Mouse (Mus musculus): ENCODE results near the gene Id4.
A peak's percentile ranks its signal among the peaks of the same experiment; 100 is the strongest.

Id4 gene

GRCm38 (mm10) chr13:48260690-48261278 lies at the start of gene Id4:
Gene Id4 (plus strand): TSS chr13:48261228.
- DNase-seq (ENCODE audit: low spot score in 2 of 2) = peak; percentile 97

DNA sequence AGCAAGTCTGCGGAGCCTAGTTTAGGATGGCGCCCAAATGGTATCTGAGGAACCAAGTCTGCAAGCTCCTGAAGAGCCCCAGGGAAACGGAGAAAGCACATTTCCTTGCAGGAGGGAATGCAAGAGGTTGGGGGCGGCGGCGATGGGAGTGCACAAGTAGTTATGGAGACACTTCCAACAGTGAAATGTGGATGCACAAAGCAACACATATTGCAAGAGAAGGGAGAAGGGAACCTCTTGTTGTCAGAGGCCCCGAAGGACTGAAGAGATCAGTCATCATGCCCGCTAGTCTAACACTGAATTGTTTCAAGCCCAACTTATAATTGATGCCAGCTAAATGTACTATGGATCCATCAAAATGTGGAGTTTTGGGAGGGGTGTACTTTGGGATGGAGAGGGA lies 33.9 kb upstream of the Id4 start:
- DNase-seq (ENCODE audit: low spot score in 2 of 2) = peak; percentile 48 to 55

- DNase-seq (ENCODE audit: low spot score in 2 of 2) = peak; percentile 97
These were observed 33.3 kb upstream of the Id4 start for GRCm38 (mm10) chr13:48227712-48228111.

DNA sequence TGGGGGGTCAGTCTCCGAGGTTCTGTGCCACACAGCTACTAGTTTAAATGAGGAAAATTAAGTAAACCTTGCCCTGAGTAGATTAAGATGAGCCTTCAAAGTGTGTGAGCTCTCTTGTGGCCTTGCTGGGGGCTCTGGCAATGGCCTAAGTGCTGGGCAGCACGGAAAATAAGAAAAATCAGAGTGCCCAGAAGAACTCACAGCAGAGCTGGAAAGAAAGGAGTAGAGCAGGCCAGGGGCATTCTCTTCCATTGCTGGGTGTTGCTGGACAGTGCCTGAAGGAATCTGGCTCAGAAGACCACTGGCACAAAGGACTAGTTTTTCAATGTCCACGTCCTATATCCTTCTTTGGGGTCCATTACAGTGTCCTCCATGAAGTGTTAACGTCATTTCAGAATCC lies 32.9 kb upstream of the Id4 start:
- no peak for DNase-seq (ENCODE audit: low spot score in 2 of 2)

GRCm38 (mm10) chr13:48230996-48231395 lies 30.0 kb upstream of the Id4 start:
- no peak for DNase-seq (ENCODE audit: low spot score in 2 of 2)

GRCm38 (mm10) chr13:48236436-48236835 lies 24.6 kb upstream of the Id4 start:
- no peak for DNase-seq (ENCODE audit: low spot score in 2 of 2)

DNA sequence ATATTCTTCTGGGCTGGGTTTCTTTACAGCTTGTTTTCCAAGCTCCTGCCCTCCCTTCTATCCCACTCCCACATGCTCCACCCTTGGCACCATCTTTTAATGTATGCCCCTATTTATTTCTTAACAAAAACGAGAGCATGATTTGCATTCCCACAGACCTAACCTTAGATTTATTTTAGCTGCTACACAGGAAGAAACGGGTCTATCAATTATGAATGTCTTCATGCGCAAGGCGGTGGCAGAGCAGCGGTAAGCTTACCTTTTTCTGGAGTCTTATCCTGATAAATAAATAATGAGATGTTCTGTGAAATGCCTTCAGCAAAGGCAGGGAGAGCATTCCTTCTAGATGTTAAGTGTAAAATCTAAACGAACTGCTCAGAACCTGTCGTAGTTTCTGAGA lies 24.2 kb upstream of the Id4 start:
- DNase-seq (ENCODE audit: low spot score in 2 of 2) = no peak

- DNase-seq (ENCODE audit: low spot score in 2 of 2) = no peak
These were observed 23.5 kb upstream of the Id4 start for GRCm38 (mm10) chr13:48237516-48237915.

GRCm38 (mm10) chr13:48245235-48246012 lies 15.6 kb upstream of the Id4 start:
- DNase-seq (ENCODE audit: low spot score in 2 of 2) = no peak

DNA sequence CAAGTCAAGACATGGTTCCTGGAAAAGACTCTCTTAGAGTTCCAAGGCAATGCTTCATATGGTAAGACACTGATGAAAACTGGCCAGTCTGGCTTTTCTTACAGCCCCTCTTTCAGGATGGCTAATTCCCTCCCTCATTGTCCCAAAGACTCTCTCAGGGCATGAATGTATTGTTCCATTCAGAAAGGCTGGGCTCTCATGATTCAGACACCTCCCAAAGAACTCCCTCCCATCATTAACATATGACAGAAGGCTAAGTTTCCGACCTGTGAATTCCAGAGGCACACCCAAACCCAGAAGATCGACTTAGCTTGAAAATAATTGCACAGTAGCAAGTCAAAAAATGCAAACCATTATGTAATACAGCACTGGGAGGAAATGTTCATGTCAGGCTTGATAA lies 8.5 kb upstream of the Id4 start:
- DNase-seq (ENCODE audit: low spot score in 2 of 2) = no peak

DNA sequence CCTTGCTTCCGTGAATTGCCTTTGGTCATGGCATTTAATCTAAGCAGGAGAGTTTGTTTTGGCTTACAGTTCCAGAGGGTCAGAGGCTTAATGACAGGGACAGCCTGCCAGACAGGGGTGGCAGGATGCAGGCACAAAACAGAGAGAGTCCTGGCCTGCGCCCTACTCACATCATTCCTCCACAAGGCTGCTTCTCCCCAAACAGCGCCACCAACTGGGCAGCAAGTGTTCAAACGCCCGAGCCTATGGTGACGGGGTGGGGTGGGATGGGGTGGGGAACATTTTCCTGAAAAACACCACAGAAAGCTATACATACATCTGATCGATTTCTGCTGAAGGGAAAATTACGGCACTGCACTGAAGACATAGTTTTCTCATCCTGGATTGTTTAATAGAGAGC lies 6.0 kb upstream of the Id4 start:
- DNase-seq (ENCODE audit: low spot score in 2 of 2) = no peak

- DNase-seq (ENCODE audit: low spot score in 2 of 2) = peak; percentile 55 to 57
These were observed 553 bp downstream of the Id4 start for GRCm38 (mm10) chr13:48261341-48262221.

- peak; percentile 39 to 55 for DNase-seq (ENCODE audit: low spot score in 2 of 2)
These were observed 1.5 kb downstream of the Id4 start for GRCm38 (mm10) chr13:48262451-48262969.

DNA sequence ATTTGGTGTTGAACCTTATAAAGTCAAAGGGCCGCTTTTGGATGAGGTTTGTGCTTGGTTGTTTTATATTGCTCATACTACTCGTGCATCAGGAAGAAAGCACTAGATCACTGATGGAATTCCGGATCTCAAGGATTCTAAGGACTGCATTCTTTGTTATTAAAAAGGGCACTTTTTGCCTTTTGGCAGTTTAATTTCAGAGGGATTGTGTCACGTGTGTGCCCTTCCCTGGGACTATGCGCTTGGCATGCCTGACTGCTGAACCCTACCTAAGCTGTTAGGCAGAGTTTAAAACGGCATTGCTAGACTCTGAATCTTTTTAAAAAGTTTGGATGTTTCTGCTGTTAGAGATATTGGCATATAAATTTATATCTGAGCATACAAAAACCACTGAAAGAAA lies 4.0 kb downstream of the Id4 start:
- no peak for DNase-seq (ENCODE audit: low spot score in 2 of 2)

- DNase-seq (ENCODE audit: low spot score in 2 of 2) = peak; percentile 64 to 74
These were observed 12.5 kb downstream of the Id4 start for GRCm38 (mm10) chr13:48273451-48274069.

DNA sequence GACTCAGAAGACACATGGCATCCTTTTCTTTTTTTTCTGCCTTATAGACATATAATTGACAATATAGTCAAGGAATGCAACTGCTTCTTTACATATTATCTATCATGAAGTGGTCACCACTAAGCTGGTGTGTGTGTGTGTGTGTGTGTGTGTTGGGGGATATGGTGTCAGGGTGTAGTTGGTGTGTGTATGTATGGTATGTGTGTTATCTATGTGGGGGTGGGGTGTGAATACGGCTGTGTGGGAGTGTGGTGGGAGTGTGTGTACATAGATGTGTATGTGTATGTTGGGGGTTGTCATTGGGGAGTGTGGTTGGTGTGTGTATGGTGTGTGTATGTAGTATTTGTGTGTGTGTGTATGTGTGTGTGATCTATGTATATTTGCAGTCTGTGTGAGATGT lies 13.1 kb downstream of the Id4 start:
- no peak for DNase-seq (ENCODE audit: low spot score in 2 of 2)

GRCm38 (mm10) chr13:48276981-48277380 lies 16.0 kb downstream of the Id4 start:
- peak; percentile 25 to 32 for DNase-seq (ENCODE audit: low spot score in 2 of 2)

- DNase-seq (ENCODE audit: low spot score in 2 of 2) = no peak
These were observed 23.4 kb downstream of the Id4 start for GRCm38 (mm10) chr13:48284426-48284825.

- DNase-seq (ENCODE audit: low spot score in 2 of 2) = no peak
These were observed 24.1 kb downstream of the Id4 start for GRCm38 (mm10) chr13:48284918-48285693.

- DNase-seq (ENCODE audit: low spot score in 2 of 2) = no peak
These were observed 29.4 kb downstream of the Id4 start for GRCm38 (mm10) chr13:48290427-48290826.

- no peak for DNase-seq (ENCODE audit: low spot score in 2 of 2)
These were observed 53.5 kb downstream of the Id4 start for GRCm38 (mm10) chr13:48314500-48314899.

All from right cerebral cortex, postnatal 10 days (tissue).